ENCODE assay signal across 5 mouse cellular contexts in genomic region chr5:102765694-102766093, GRCm38 (mm10).
"Had no signal": no experiment of that assay in that cellular context is flagged by ENCODE, and none has a peak within 500 bp of the region (broad histone marks: within the 10 kb centered on the region; RNA-seq: fewer than 3 reads in every experiment).

No protein-coding gene starts in this region.

- H3K27ac ChIP-seq: left cerebral cortex, adult 2 months; limb, embryonic 10.5 days; liver, embryonic 15.5 days; midbrain, embryonic 13.5 days; stomach, embryonic 15.5 days had no signal

- H3K4me3 ChIP-seq: left cerebral cortex, adult 2 months; limb, embryonic 10.5 days; liver, embryonic 15.5 days; midbrain, embryonic 13.5 days; stomach, embryonic 15.5 days had no signal
